Mouse (Mus musculus): ENCODE data around the gene Spata3. TPM values are rescaled to one million over a fixed set of nuclear protein-coding genes. Genes with fewer than 3 reads are reported as not detected.
A peak's percentile ranks its signal among the peaks of the same experiment; 100 is the strongest.
"Not testable (repeated sequence)": the region's sequence is repeated elsewhere in the genome, so short reads cannot be mapped to it uniquely, and the experiment has no call there.

The Spata3 gene
- total RNA-seq (2014; fragmentation: Nextera tagmentation) (not detected in 2 replicates), total RNA-seq (2017) (not detected in 2 replicates)

DNA sequence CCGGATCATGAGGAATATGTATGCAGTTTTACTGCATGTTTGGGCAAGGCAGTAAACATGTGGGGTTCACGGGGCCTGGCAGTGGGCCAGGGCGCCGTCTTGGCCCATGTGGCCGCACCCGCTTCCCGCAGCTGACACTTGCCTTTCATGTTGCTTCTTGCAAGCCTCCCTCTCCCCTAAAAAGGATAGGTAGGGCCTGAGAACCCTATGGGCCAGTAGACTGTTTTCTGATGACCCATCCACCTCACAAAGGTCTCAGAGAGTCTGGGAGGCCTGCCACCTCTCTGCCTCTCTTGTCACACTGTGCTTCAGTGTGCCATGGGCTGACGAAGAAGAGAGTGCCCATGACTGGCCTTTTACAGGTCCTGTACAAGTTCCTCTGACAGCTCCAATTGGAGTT lies at the start of gene Spata3:
TSS of gene Spata3 (plus strand) at position 301 of the 400 bp plus-strand sequence.
- ATAC-seq (replicated peaks; ENCODE audit: low FRiP score, low TSS enrichment, poor library complexity, severe bottlenecking), result no peak

DNA sequence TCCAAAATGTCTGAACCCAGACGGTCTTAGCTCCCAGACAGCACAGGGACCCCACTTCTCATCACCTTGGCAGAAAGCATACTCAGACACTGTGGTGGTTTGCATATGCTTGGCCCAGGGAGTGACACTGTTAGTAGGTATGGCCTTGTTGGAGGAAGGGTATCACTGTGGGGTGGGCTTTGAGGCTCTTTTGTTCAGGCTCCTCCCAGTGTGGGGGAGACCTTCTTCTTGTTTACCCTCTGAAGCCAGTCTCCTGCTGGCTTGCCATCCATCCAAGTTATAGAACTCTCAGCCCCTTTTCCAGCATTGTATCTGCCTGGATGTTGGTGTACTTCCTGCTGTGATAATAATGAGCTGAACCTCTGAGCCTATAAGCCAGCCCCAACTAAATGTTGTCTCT lies 47.5 kb upstream of the Spata3 start:
- no peak for ATAC-seq (replicated peaks; ENCODE audit: low FRiP score, low TSS enrichment, poor library complexity, severe bottlenecking)

DNA sequence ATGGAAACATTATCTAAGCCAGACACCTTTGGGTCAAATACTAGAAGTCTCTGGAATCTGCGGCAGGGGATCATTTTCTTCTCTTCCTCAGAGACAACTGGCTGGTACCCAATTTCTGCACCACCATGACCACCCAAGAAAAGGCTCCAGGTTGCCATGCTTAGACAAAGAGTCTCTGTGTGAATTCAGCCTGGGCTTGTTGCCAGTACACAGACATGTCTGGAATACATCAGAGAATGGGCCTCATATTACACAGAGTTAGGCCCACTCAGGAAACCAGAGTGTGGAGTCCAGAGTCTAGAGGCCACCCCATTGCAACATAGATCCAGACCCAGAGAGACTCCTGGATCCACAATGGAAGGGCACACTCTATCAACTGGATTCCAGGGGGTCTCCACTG lies 47.1 kb upstream of the Spata3 start:
- ATAC-seq (replicated peaks; ENCODE audit: low FRiP score, low TSS enrichment, poor library complexity, severe bottlenecking), result no peak

DNA sequence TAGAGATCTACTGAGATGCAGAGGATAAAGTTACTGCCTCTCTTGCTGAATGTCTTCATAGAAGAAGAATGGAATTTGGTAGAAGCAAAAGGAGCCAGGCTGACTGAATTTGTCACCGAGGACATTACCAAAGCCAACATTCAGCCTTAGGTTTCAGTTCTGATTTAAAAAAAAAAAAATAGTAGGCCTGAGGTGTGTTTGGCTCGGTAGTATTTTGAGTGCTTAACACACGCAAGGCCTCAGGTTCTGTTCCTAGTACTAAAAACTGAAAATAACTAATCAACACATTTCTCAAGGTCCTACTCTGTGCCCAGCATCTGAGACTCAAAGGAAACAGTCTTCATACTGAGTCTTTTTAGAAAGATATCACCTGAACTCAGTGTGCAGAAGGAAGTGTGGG lies 45.5 kb upstream of the Spata3 start:
- ATAC-seq (replicated peaks; ENCODE audit: low FRiP score, low TSS enrichment, poor library complexity, severe bottlenecking), result no peak

DNA sequence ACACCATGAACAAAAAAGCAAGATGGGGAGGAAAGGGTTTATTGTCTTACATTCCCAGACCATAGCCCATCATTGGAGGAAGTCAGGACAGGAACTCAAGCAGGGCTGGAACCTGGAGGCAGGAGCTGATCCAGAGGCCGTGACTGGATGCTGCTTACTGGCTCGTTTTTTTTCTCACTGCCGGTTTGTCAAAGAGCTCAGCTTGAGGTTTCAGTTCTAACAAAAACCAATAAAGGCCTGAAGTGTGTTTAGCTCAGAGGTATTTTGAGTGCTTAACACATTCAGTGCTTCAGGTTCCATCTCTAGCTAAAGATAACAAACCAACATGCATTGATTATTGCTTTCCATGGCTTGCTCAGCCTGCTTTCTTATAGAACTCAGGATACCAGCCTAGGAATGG lies 44.3 kb upstream of the Spata3 start:
- no peak for ATAC-seq (replicated peaks; ENCODE audit: low FRiP score, low TSS enrichment, poor library complexity, severe bottlenecking)

DNA sequence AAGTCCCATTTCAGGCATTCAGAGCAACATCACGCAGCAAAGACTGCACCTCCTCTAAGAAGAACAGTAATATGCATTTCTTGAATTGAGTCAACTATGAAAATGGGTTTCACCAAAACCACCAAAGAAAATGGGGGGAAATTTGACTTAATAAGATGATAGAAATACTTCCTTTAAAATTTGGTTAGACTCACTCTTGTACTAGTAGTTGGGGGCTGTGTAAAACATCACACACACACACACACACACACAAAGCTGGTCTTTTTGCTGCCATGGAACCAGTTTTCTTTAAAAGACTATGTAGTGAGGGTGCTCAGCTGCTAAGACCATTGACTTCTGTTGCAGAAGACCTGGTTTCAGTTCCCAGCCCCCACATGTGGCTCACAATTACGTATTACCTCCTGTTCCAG lies 43.1 kb upstream of the Spata3 start:
- no peak for ATAC-seq (replicated peaks; ENCODE audit: low FRiP score, low TSS enrichment, poor library complexity, severe bottlenecking)

DNA sequence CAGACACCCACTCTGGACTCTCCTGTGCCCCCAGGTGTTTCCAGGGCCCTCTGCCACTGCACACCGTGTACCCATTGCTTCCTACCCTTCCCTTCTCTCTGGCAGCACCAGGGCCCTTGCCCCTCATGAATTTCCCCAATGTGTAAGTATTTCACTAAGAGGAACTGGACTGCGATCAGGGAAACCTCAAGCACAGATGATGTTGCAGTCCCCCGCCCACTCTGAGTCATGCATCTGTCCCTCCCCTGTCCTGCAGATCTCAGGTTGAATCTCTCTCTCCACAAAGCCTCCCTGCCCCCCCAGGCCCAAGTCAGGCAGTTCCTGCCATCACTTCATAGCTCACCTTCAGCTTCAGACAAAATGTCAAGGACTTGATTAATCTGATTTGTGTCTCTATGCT lies 38.9 kb upstream of the Spata3 start:
- ATAC-seq (replicated peaks; ENCODE audit: low FRiP score, low TSS enrichment, poor library complexity, severe bottlenecking), result no peak

DNA sequence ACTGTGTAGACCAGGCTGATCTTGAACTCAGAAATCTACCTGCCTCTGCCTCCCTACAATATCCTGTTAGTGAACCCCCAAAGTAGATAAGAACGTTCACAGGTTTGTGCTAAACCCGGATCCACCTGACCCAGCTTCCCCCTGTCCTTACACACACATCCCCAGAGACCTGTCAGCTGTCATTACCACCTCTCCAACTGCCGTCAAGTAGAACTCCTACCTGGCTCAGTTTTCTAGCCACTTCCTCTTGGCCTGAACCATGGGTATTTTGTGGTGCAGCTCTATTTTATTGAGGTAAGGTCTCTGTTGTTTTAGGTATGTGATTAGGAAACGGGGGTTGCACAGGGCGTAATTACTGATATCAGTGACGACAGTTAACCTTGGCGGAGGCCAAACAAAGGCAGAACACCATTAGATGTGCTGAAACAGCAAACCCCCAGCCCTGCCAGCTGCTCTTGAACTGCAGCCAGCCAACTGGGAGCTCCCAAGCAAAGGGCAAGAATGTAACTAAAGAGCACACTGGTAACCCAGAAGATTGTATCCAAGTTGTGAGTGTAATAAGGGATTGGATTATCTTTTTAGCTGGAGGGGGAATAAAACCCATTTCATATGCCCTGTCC lies 34.8 kb upstream of the Spata3 start:
- no peak for ATAC-seq (replicated peaks; ENCODE audit: low FRiP score, low TSS enrichment, poor library complexity, severe bottlenecking)

DNA sequence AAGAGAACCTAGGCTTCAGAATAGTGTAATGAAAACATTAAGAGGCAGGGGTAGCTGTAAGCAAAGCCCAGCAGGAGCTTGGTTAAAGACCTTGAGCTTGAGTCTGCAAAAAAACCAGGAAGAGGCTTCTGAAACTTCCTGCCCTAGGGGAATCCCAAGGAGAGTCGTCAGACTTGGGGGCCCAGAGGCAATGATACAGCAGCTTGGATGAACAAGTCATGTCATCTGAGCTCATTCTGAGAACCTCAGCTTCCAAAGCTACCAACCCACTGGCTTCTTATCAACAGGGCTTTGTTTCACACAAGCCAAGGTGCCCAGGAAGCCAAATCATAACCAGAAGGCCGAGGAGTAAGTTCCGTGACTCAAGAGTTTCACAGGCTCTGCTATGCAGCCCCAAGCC lies 30.8 kb upstream of the Spata3 start:
- no peak for ATAC-seq (replicated peaks; ENCODE audit: low FRiP score, low TSS enrichment, poor library complexity, severe bottlenecking)

DNA sequence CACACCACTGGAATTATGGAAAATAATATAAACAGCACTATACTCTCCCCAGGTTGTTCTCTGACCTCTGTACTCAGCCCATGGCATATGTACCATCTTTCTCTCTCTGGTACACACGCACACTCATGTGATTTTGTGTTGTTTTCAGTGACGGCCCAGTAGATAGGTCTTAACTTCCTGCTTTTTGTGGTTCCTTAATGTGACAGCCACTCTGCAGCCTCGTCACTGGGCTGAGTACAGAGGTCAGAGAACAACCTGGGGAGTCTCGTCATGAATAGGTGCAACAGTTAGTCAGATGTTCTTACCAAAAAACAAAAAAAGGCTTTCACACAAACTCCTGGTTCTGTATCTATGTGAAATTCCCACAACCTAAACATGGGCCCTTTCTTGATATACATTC lies 28.3 kb upstream of the Spata3 start:
- ATAC-seq (replicated peaks; ENCODE audit: low FRiP score, low TSS enrichment, poor library complexity, severe bottlenecking), result no peak

DNA sequence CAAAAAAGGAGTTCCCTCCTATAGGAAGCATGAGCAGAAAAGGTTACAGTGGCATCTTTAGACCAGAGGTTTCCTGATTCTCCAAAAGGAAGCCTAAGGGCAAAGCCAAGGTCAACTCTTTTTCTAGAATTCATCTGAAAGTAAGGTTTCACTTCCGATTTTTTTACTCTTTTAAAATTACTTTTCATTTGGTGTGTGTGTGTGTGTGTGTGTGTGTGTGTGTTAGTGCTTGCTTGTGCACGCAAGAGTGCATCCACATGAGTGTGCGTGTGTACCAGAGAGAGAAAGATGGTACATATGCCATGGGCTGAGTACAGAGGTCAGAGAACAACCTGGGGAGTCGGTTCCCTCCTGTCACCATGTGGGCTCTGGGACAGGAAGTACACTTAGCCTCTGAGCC lies 27.7 kb upstream of the Spata3 start:
- not testable (repeated sequence) for ATAC-seq (replicated peaks; ENCODE audit: low FRiP score, low TSS enrichment, poor library complexity, severe bottlenecking)

DNA sequence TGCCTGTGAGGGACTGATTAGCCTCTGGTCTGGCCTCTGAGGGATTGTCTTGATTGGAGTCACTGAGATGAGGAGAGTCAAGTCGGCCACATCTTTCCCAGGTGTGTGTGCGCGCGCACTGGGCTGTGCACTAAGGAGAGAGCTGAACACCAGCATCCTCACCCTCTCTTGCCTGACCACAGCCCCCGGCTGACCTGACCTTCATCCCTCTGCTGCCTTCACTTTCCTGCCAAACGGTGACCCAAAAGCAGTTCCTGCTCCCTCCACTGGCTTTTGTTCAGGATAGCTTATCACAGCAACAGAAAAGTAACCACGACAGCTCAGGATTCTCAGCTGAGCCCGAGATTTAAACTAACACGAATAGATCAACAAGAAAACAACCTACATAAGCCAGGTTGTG lies 24.4 kb upstream of the Spata3 start:
- ATAC-seq (replicated peaks; ENCODE audit: low FRiP score, low TSS enrichment, poor library complexity, severe bottlenecking), result no peak

DNA sequence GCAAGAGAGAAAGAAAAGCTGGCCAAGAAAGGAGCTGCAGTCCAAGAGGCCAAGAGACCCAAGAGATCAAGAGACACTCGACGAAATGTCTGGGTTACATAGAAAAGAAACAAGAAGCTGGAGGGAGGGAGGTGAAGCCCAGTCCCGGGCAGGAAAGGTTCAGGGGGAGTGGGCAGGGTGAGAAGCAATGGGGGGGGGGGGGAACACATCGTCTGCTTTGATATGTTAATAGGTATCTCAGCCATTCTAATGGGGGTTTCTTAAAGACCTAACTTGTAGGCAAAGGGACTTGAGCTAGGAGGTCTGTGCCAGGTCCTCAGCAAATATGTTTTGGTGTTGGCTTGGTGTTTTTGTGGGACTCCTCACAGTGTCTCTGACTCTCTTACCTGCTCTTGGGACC lies 23.1 kb upstream of the Spata3 start:
- no peak for ATAC-seq (replicated peaks; ENCODE audit: low FRiP score, low TSS enrichment, poor library complexity, severe bottlenecking)

DNA sequence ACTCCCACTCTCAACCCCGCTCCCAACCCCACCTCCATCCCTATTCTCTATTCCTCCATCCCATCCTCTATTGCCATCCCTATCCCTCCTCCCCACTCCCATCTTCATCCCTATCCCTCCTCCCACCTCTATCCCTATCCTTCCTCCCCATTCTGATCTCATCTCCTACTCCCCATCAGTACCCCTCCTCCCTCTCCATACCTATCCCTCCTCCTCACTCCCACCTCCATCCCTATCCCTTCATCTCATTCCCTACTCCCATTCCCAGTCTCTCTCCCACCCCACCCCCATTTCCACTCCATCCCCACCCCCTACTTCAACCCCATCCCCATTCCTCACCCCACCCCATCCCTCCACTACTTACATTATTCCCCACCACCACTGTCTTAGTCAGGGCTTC lies 19.4 kb upstream of the Spata3 start:
- no peak for ATAC-seq (replicated peaks; ENCODE audit: low FRiP score, low TSS enrichment, poor library complexity, severe bottlenecking)

DNA sequence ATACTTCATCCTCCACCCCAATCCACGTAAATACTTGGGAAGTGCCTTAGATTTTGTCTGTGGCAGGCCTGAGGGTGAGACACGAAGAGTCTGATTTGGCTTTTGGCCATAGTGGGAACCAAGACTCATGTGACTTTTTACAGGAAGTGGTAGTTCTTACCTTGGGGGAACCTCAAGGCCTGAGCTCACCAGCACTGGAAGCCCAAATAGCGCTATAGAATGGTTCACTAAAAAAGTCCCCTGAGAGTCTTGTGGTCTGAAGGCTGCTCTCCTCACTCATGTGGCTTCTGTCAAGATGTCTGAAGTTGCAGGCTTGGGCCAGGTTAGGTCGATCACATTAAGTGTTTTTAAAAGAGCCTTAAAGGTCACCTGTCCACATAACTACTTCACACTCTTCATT lies 18.6 kb upstream of the Spata3 start:
- no peak for ATAC-seq (replicated peaks; ENCODE audit: low FRiP score, low TSS enrichment, poor library complexity, severe bottlenecking)

DNA sequence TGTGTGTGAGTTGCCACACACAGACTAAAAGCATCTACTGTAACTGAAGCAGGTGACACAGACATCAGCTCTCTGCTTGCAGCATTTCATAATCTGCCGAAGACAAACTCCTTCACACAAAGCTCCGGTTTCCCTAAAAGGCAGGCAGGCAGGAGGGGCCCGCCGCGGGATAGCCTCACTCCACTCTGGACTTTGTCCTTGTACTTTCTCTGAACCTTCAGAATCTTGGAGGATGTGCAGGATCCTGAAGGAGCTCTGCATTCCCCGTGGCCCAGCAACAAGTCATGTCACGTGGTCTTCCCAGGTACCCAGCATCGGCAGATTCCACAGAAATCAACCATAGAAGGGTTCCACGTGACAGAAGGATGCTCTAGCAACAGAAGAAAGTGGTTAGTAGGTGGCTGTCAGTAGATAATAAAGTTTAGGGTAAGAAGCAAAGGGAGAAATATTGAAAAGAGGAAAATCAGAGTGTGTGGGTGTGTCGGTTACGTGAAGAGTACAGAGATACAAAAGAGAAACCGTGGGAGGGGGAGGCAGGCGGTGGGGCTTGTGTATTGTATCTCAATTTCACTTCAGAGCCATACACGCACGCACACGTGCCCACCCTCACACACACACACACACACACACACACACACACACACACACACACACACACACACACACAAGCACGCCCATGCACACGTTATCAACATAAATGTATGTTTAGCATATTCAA lies 16.6 kb upstream of the Spata3 start:
- ATAC-seq (replicated peaks; ENCODE audit: low FRiP score, low TSS enrichment, poor library complexity, severe bottlenecking), result no peak

DNA sequence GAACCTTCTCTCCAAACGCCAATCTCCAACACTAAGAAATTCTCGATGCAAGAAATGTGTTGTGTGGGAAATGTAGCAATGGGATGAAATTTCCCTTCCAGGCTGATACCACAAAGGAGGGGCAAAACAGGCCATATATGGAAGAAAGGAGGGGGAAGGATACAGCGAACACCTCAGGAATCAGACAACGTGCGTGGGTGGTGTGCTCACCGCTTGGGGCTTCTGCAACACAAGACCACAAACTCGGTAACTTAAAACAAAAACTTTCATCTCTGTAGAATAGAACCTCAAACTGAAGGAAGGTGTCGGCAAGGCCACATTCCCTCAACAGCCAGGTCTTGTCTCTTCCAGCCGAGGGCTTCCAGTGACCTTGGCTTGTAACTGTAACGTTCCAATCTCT lies 11.1 kb upstream of the Spata3 start:
- ATAC-seq (replicated peaks; ENCODE audit: low FRiP score, low TSS enrichment, poor library complexity, severe bottlenecking), result no peak

DNA sequence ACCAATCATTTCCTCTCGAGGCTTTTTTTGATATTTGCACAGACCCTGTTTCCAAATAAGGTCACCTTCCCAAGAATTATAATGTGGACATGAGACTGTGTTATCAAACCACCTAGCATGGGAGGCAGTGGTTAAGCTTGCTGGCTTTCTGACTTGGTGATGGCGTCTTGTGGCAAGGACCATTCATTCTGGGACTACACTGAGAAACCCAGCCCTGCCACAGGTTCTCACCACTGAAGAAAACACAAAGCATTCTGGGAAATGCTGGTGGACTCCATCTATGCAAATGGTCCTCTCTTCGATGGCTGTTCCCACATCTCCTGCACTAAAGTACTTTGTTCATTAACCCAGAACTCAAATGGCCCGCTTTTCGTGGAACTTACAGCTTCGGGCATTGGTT lies 10.6 kb upstream of the Spata3 start:
- ATAC-seq (replicated peaks; ENCODE audit: low FRiP score, low TSS enrichment, poor library complexity, severe bottlenecking), result no peak

DNA sequence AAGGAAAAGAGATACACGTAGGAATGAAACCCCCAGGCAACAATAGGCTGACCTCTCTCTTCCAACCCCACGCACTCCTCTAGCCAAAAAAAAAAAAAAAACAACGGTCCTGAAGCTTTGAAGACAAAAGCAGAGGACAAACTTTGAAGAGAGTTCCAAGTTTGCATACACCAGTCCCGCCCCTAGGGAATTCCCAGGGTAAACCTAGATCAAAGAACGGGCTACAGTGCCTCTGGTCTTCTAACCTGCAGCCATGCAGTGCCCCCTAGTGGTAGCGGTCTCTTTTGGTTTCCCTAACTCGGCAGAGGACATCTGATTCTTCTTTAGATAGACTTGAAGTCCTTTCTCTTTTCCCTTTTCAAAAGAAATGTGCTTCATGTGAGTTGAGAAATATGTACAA lies 8.8 kb upstream of the Spata3 start:
- 0 out of 2 replicates have a peak, but pooled peaks have one; percentile 63 for ATAC-seq (replicated peaks; ENCODE audit: low FRiP score, low TSS enrichment, poor library complexity, severe bottlenecking)

DNA sequence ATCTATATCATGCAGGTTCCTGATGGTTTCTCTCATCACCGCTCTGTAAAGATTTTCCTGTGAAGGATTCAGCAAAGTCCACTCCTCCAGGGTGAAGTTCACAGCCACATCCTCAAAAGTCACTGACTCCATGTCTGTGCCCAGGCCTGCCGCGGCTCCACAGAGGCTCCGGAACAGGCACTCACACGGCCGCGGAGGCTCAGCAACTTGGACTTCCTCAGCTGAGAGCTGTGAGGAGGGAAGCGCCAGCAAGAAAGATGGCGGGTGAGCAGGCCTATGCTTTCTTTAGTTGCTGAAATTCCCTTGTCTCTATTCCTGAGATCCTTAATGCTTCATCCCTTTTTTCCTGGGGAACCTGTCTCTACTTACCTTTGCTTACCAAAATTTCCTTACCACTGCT lies 858 bp upstream of the Spata3 start:
- peak; percentile 82 for ATAC-seq (replicated peaks; ENCODE audit: low FRiP score, low TSS enrichment, poor library complexity, severe bottlenecking)

DNA sequence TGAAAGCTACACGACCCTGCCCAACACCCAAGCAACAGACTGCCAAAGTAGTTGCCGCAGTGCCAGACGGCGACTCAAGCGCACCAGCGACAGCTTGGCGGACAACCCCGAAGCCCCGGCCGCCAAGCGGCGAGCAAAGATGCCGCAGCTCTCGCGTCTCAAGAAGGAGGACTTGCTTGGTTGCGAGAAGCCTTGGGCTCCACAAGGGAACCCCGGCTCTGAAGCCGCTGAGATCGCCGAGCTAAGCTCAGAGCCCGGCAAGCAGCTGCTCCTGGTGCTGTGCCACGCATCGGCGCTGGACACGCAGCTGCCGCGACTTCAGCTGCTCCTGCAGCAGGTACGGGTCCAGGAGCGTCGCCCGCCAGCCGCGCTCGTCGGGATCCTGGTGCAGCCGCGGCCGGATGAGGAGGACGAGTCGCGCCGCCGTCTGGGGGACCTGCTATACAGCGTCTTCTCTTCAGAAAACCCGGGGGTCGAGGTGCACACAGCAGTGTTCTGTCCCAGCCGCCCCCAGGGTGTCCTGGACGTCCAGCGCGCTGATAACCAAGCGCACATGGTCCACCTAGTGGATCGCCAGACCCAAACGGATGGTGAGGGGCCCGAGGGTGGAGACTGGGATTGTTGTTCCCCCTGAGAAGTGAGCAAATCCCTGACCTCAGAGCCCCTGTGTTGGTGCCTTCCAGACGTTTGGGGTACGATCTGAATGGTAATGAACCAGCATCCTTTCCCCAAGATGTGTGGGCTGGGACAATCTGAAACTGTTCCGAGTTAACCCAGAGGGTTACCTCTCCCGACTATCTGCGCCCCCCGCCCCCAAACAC lies 1.8 kb downstream of the Spata3 start:
- ATAC-seq (replicated peaks; ENCODE audit: low FRiP score, low TSS enrichment, poor library complexity, severe bottlenecking), result peak; percentile 67
